Mouse (Mus musculus) ES-Bruce4 (cell line): ENCODE results near the gene Dand5. TPM values are rescaled to one million over a fixed set of nuclear protein-coding genes. Genes with fewer than 3 reads are reported as not detected.

ENCODE experiments used
- H3K27ac ChIP-seq: 2 replicates; pipeline ENCODE4 v1.5.1; 2012; ENCODE audit warnings: low read length, inconsistent platforms; ENCODE audit not compliant: insufficient read depth
- H3K27me3 ChIP-seq: 2 replicates; pipeline ENCODE4 v1.6.1; 2012; ENCODE audit warnings: mild to moderate bottlenecking, low read length, inconsistent platforms; ENCODE audit not compliant: control insufficient read depth, poor library complexity, insufficient read depth, severe bottlenecking
- H3K36me3 ChIP-seq: 2 replicates; pipeline ENCODE4 v1.6.1; 2012; ENCODE audit warnings: inconsistent platforms, mild to moderate bottlenecking, low read length, moderate library complexity; ENCODE audit not compliant: control insufficient read depth, poor library complexity, insufficient read depth, severe bottlenecking
- H3K4me1 ChIP-seq: one replicate; pipeline ENCODE4 v1.8.1; 2011; ENCODE audit warnings: low read length; ENCODE audit not compliant: control insufficient read depth, insufficient read depth
- H3K4me3 ChIP-seq: 2 replicates; pipeline ENCODE4 v1.5.1; 2011; ENCODE audit warnings: low read depth, mild to moderate bottlenecking, low read length
- H3K9ac ChIP-seq: 2 replicates; pipeline ENCODE4 v1.6.1; 2012; ENCODE audit warnings: low read depth, mild to moderate bottlenecking, inconsistent platforms; ENCODE audit not compliant: poor library complexity, severe bottlenecking
- H3K9me3 ChIP-seq: replicated peaks from 2 replicates; pipeline ENCODE4 v1.6.1; 2012; ENCODE audit warnings: mild to moderate bottlenecking, low read length, inconsistent platforms; ENCODE audit not compliant: control insufficient read depth, poor library complexity, insufficient read depth, severe bottlenecking
- CTCF ChIP-seq: IDR thresholded peaks from one replicate; pipeline ENCODE4 v1.8.1; 2011; ENCODE audit warnings: low read depth, low read length
- EP300 ChIP-seq: IDR thresholded peaks from 2 replicates; pipeline ENCODE4 v1.6.1; 2011; ENCODE audit warnings: low read depth, low read length; ENCODE audit not compliant: insufficient read depth
- POLR2A ChIP-seq: IDR thresholded peaks from one replicate; pipeline ENCODE4 v1.8.1; 2011; ENCODE audit warnings: low read length; ENCODE audit not compliant: insufficient read depth
- polyA plus RNA-seq: library from polyadenylated mRNA; stranded (reverse); fragments of >200 nt; gene quantifications from 2 replicates; pipeline ENCODE4 v1.2.4, GENCODE M21; 2011; ENCODE audit warnings: low read depth; ENCODE audit not compliant: missing spikeins, insufficient read depth, insufficient read length

The Dand5 gene
- polyA plus RNA-seq, 1 experiment: 2.5 TPM

DNA sequence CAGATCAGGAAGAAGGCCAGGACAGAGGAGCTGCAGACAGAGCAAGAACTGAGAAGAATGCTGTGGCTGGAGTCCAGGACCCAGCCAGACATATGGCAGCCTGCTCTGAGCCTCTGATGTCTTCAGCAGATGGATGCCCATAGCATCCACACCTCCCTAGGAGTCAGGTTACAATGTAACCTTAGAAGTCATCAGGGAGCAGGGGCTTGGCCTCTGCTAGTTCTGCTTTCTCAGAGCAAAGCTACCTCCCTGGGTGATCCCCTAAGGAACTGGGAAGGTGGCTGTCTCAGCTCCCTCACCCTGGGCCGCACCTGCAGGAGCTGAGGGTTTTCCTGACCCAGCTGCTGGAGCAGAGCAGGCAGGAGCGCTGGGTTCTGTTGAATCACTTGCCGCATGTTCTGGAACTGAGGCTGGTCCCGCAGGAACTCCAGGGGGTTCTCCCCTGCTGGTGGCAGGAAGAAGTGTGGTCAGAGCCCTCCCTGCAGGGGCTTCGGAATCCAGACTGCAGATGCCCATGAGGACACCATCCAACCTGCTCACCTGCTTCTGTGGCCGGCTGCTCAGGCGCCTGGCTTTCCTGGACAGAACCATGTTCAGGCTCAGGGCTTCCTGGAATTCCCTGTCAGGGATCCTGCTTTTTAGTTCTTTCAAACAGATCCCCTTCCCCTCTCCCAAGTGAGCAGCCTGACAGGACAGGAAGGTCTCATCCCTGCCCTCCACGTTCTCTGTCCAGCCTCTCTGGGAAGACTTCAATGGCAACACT lies 14.7 kb upstream of the Dand5 start:
- Histone ChIP-seq H3K36me3 (peaks cover 61% of the 10 kb centered on the region), H3K4me3 (no peak overlapping the region), H3K9ac (no peak overlapping the region), H3K27ac (peak overlapping the region; percentile 32; the same call in 1 of the 2 replicates), H3K9me3 (no peaks in the 10 kb centered on the region), H3K27me3 (no peaks in the 10 kb centered on the region), H3K4me1 (peaks cover 1% of the 10 kb centered on the region)
- 0 out of 2 replicates have a peak, but pooled peaks have one; percentile 4 for TF ChIP-seq EP300
- no peak for TF ChIP-seq POLR2A
- no peak for TF ChIP-seq CTCF

DNA sequence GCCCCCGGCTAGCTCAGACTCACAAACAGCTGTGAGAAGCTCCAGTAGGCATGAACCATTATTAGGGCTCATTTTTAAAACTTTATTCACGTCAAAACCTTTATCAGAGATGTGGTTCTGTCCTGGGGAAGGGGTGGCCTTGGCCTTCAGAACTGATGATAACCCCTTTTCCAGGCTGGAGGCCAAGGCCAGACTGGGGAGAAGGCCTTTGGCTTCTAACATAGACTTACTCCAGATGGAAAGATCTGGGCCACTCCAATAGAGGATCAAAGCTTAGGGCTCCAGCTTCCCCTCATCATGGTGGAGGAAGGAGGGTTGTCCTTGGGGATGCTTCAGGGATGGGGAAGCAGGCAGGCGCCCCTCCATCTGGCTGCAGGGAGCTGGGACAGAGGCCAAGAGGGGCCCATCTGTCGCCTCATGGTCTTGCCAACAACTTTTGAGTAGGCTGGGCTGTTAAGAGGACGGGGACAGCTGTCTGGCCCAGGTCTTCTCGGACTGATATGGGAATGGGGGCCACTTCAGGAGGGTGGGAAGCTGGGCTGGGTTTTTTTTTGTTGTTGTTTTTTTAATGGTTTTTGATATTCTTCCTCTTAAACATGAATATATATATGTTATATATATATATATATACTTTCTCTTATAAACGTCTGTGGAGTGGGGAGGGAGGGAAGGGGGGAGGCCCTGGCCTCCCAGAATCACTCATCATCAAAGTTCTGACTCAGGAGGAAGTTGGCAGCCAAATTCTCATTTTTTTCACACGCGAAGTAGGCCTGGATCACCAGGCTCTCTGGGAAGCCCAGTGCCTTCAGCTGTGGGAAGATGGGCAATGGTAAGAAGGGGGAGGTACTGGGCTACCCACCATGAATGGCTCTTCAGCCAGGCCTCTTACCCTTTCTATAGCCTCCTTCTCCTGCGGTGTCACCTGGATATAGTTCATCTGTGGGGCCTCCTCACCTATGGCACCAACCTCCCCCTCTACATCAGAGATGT lies 12.5 kb upstream of the Dand5 start:
- Histone ChIP-seq H3K4me1 (peaks cover 1% of the 10 kb centered on the region), H3K4me3 (no peak overlapping the region), H3K27me3 (no peaks in the 10 kb centered on the region), H3K9me3 (no peaks in the 10 kb centered on the region), H3K36me3 (peaks cover 50% of the 10 kb centered on the region), H3K9ac (no peak overlapping the region), H3K27ac (no peak overlapping the region)
- TF ChIP-seq POLR2A: no peak
- no peak for TF ChIP-seq EP300
- TF ChIP-seq CTCF: no peak

DNA sequence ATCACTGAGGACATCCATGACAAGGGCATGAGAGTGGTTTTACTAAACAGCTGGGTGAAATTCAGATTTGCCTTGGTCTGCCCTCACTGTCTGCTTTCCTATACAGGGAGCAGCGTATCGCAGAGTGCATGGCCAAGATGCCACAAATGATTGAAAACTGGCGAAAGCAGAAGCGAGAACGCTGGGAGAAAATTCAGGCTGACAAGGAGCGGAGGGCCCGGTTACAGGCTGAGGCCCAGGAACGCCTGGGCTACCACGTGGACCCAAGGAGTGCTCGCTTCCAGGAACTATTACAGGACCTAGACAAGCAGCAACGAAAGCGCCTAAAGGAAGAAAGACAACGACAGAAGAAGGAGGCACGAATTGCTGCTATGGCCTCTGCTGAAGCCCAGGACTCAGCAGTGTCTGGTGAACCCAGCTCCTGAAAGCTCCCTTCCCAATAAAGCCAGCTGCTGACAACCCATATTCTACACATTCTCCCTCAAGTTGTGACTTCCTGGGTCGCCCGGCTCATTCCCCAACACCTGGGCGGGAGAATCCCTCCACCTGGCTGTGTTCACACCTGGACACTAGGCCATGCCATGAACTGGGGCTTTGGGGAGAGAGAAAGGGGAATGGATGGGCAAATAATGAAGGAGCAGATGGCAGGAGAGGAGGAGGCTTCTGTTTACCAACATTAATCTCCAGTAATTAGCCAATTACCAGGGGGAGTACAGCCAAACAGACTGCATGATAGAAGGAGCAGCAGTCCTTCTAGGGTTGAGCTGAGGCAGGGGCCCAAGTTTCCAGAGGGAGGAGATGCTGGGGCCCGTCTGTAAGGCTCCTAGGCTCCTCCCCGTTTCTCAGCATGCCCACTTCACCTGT lies 11.6 kb upstream of the Dand5 start:
- no peak overlapping the region for H3K9ac ChIP-seq
- no peaks in the 10 kb centered on the region for H3K27me3 ChIP-seq
- no peaks in the 10 kb centered on the region for H3K9me3 ChIP-seq
- no peak overlapping the region for H3K4me3 ChIP-seq
- H3K36me3 ChIP-seq: peaks cover 50% of the 10 kb centered on the region
- H3K4me1 ChIP-seq: peaks cover 1% of the 10 kb centered on the region
- TF ChIP-seq POLR2A (no peak), CTCF (no peak), EP300 (no peak)
- H3K27ac ChIP-seq: no peak overlapping the region

DNA sequence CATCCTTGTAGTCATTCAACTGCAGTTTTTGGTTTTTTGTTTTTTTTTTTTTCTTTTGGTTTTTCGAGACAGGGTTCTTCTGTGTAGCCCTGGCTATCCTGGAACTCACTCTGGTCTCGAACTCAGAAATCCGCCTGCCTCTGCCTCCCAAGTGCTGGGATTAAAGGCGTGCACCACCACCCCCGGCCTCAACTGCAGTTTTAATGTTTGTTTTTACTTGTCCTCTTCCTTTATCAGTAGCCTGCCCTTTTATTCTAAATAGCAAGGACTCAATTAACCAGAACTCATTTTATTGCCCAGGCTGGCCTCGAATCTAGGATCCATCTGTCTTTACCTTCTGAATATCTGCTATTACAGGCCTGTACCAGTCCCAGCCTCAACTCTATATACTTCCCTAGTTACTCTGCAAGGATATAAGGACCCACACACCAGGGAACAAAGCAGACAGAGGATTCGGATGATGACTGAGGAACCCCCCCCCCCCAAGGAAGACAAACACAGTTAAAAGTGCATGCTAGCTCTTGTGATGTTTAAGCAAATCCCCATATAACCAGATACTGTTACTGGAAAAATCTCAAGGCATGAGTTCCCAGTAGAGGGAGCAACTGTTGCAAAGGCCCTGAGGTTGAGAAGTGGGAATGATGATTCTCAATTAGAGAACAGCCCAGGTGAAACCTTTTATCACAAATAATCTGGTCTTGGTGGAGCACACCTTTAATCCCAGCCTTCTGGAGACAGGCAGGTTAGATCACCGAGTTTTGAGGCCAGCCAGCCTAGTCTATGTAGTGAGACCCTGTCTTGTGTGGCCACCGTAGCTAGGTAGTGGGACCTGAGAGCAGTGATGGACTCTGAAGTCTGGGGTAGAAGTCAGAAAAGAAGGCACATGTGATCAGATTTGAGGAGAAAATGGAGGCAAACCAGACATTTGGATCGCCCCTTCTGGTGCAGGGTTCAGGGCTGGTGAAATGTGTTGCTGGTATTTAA lies 10.4 kb upstream of the Dand5 start:
- H3K36me3 ChIP-seq: peaks cover 44% of the 10 kb centered on the region
- H3K27me3 ChIP-seq: no peaks in the 10 kb centered on the region
- H3K9me3 ChIP-seq: no peaks in the 10 kb centered on the region
- H3K9ac ChIP-seq: peak overlapping the region; percentile 91
- peak overlapping the region; percentile 77 for H3K4me3 ChIP-seq
- no peak for TF ChIP-seq CTCF
- no peak for TF ChIP-seq EP300
- no peak for TF ChIP-seq POLR2A
- H3K4me1 ChIP-seq: peaks cover 1% of the 10 kb centered on the region
- H3K27ac ChIP-seq: peak overlapping the region; percentile 70
